Mouse (Mus musculus) embryonic fibroblast, embryonic 13.5 days (primary cell): ENCODE measurements at regions not wholly inside any gene's neighbourhood (a gene's known extent, or its start where the extent isn't known, plus 50 kb on each side); places are given as distances from the start of the nearest gene placed in this dataset.

ENCODE experiments used
- CTCF ChIP-seq: IDR thresholded peaks from 2 replicates; pipeline ENCODE4 v1.5.1; 2011; ENCODE audit warnings: mild to moderate bottlenecking, control low read depth, low read length, moderate library complexity, borderline replicate concordance; ENCODE audit not compliant: insufficient read depth
- POLR2A ChIP-seq: IDR thresholded peaks from 2 replicates; pipeline ENCODE4 v1.6.1; 2011; ENCODE audit warnings: low read depth, mild to moderate bottlenecking, control low read depth, low read length, moderate library complexity

- TF ChIP-seq POLR2A (no peak), CTCF (no peak)
Observed at GRCm38 (mm10) chr6:6657928-6658500, 79.6 kb upstream of the Sem1 start.
